ENCODE assay signal across 15 mouse cellular contexts in the genomic region with DNA sequence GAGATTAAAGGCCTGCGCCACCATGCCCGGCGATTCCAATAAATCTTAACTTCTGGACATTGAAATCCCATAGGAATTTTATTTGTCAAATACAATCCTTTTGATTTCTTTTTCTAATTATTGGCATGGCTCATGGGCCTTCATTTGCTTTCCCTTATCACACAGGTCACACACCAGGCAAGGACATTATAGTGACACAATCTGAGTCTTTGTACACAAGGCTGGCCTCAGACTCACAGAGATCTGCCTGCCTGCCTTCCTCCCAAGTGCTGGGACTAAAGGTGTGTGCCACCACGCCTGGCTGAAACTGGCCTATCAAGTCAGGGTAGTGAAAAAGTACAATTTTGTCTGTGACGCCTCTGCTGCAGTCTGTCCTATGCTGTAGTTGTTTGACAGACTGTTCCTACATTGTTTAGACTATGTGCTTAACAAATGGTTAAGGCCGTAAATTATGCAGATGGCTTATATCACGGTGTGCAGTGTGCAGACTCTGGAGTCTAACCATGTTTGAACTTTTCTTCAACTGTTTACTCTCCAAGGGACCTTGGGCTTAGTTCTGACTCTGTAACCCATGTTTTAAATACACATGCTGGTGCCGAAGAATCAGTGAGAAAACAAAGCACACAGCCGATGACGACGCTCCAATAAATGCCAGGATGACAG.
DNase-seq lines count a peak whose midpoint lies in the region; ATAC-seq and TF ChIP-seq lines count a peak whose summit lies in the region.
"Had no signal": no experiment of that assay in that cellular context is flagged by ENCODE, and none has a peak within 500 bp of the region (broad histone marks: within the 10 kb centered on the region; RNA-seq: fewer than 3 reads in every experiment).

No protein-coding gene starts in this region.

- H3K9ac ChIP-seq in kidney, embryonic 15.5 days, result no peak overlapping the region
- H3K9ac ChIP-seq in lung, embryonic 14.5 days, result no peak overlapping the region
- peak overlapping the region; percentile 20; the same call in 1 of the 2 replicates for H3K9ac ChIP-seq in intestine, embryonic 16.5 days (ENCODE audit: low read depth, low read length)
- H3K9ac ChIP-seq: liver, embryonic 14.5 days; midbrain, embryonic 15.5 days had no signal

- H3K9me3 ChIP-seq in kidney, embryonic 15.5 days (replicated peaks), result no peaks in the 10 kb centered on the region
- no peaks in the 10 kb centered on the region for H3K9me3 ChIP-seq in lung, embryonic 14.5 days (ENCODE audit: low read depth, low read length)
- H3K9me3 ChIP-seq in intestine, embryonic 16.5 days (ENCODE audit: control insufficient read depth, low read length), result no peaks in the 10 kb centered on the region
- H3K9me3 ChIP-seq: midbrain, embryonic 15.5 days had no signal

- H3K4me3 ChIP-seq in kidney, embryonic 15.5 days (replicated peaks), result no peak overlapping the region
- H3K4me3 ChIP-seq in lung, embryonic 14.5 days (ENCODE audit: low read depth, low read length), result no peak overlapping the region
- no peak overlapping the region for H3K4me3 ChIP-seq in intestine, embryonic 16.5 days (ENCODE audit: low read length)
- no peak overlapping the region for H3K4me3 ChIP-seq in small intestine, adult 2 months (ENCODE audit: low read depth, low read length)
- H3K4me3 ChIP-seq: midbrain, embryonic 15.5 days had no signal

- TF ChIP-seq POLR2A in small intestine, adult 2 months (IDR thresholded peaks at IDR 0.05; ENCODE audit: low read depth, low read length), result no peak

- peak overlapping the region; percentile 85 for H3K27ac ChIP-seq in kidney, embryonic 15.5 days
- peak overlapping the region; percentile 75 for H3K27ac ChIP-seq in lung, embryonic 14.5 days (ENCODE audit: low read depth)
- peak overlapping the region; percentile 88 for H3K27ac ChIP-seq in intestine, embryonic 16.5 days (ENCODE audit: low read length)
- 0 out of 2 replicates have a peak overlapping the region, but pooled peaks have one; percentile 40 for H3K27ac ChIP-seq in small intestine, adult 2 months (ENCODE audit: insufficient read depth, low read depth, low read length)
- H3K27ac ChIP-seq: liver, embryonic 14.5 days had no signal

- WGBS in kidney, embryonic 15.5 days, result 48% methylated on average over 11 of the region's 11 CpGs
- WGBS in lung, embryonic 14.5 days, result 39% methylated on average over 11 of the region's 11 CpGs
- 38% methylated on average over 11 of the region's 11 CpGs for WGBS in intestine, embryonic 16.5 days
- 67% methylated on average over 11 of the region's 11 CpGs for WGBS in small intestine, adult 2 months

- no peak for TF ChIP-seq CTCF in lung, embryonic 14.5 days (IDR thresholded peaks at IDR 0.05; ENCODE audit: low read depth)
- TF ChIP-seq CTCF in small intestine, adult 2 months (IDR thresholded peaks at IDR 0.05; ENCODE audit: extremely low read depth, insufficient read length, insufficient replicate concordance, low read depth, low read length), result no peak

- peaks cover 36% of the 10 kb centered on the region for H3K4me1 ChIP-seq in kidney, embryonic 15.5 days
- H3K4me1 ChIP-seq in lung, embryonic 14.5 days (ENCODE audit: insufficient read depth), result peaks cover 14% of the 10 kb centered on the region
- peaks cover 24% of the 10 kb centered on the region for H3K4me1 ChIP-seq in intestine, embryonic 16.5 days (ENCODE audit: control insufficient read depth, insufficient read depth, low read length)
- H3K4me1 ChIP-seq in small intestine, adult 2 months (ENCODE audit: control insufficient read depth, insufficient read depth, insufficient read length, low read length), result no peaks in the 10 kb centered on the region

- H3K27me3 ChIP-seq in kidney, embryonic 15.5 days, result no peaks in the 10 kb centered on the region
- H3K27me3 ChIP-seq in lung, embryonic 14.5 days (ENCODE audit: insufficient read depth, low read length), result no peaks in the 10 kb centered on the region
- H3K27me3 ChIP-seq in intestine, embryonic 16.5 days (replicated peaks; ENCODE audit: control insufficient read depth, insufficient read depth, low read length), result no peaks in the 10 kb centered on the region
- H3K27me3 ChIP-seq in small intestine, adult 2 months (ENCODE audit: control insufficient read depth, insufficient read depth, low read length), result no peaks in the 10 kb centered on the region
- H3K27me3 ChIP-seq: midbrain, embryonic 15.5 days had no signal

- peak; percentile 45 for ATAC-seq in kidney, embryonic 15.5 days (replicated peaks; ENCODE audit: low FRiP score)
- peak; percentile 59; the same call in 1 of the 2 replicates for ATAC-seq in lung, embryonic 14.5 days (ENCODE audit: insufficient read depth)
- ATAC-seq in intestine, embryonic 16.5 days, result peak; percentile 86
- ATAC-seq: midbrain, embryonic 15.5 days had no signal

- H3K4me2 ChIP-seq in kidney, embryonic 15.5 days, result no peak overlapping the region
- H3K4me2 ChIP-seq in lung, embryonic 14.5 days, result no peak overlapping the region
- H3K4me2 ChIP-seq in intestine, embryonic 16.5 days (ENCODE audit: low read depth, low read length), result no peak overlapping the region
- H3K4me2 ChIP-seq: midbrain, embryonic 15.5 days had no signal

- no peak for DNase-seq in kidney, adult 11 months
- peak; percentile 63 for DNase-seq in lung, embryonic 14.5 days
- no peak for DNase-seq in lung, adult 18-20 months
- DNase-seq in Muller cell, postnatal 12 days (ENCODE audit: inconsistent ontology term), result no peak
- no peak for DNase-seq in frontal cortex, adult 2 months (ENCODE audit: extremely low spot score in 1 of 2, low spot score in 1 of 2)
- DNase-seq: cerebellum, adult 8-10 months; gastrocnemius, postnatal 36 days; heart, postnatal 4 days; left cerebral cortex, postnatal 4 days; thymus, postnatal 4 days had no signal

- H3K36me3 ChIP-seq in kidney, embryonic 15.5 days, result peaks cover 21% of the 10 kb centered on the region
- peaks cover 44% of the 10 kb centered on the region for H3K36me3 ChIP-seq in lung, embryonic 14.5 days (ENCODE audit: insufficient read depth)
- no peaks in the 10 kb centered on the region for H3K36me3 ChIP-seq in intestine, embryonic 16.5 days (ENCODE audit: control insufficient read depth, insufficient read depth, low read length)
- H3K36me3 ChIP-seq in small intestine, adult 2 months (ENCODE audit: control insufficient read depth, insufficient read depth, low read length), result peaks cover 3% of the 10 kb centered on the region; the same call in 1 of the 2 replicates
